Mouse (Mus musculus): ENCODE results near the gene Rps6kb2.

Gene Rps6kb2

DNA sequence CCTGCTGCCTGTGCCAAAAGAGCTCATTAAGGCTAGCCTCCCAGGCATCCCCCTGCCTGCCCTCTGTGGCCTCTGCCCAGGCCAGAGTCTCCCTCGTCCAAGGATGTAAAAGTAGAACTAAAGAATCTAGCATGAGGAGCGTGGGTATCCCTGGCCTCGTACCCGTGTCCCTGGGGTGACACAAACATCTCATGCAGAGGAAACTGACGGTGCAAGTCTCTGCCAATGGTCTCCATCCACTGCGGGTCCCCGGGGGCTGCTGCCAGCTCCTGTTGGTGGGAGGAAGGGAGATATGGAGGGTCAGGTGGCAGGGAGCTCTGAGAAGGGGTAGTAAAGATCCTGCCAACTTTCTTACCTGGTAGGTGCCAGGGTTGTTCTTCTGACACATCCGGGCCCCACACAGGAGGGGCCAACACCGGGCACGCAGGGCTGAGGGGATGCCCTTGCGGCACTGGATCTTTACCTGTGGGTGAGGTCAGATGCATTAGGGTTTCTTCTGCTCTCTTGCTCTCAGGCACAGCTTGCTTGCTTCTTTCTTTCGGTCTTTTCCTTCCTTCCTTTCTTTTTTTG lies 26.0 kb upstream of the Rps6kb2 start:
- peak; percentile 63 for DNase-seq (ENCODE audit: low read depth)

DNA sequence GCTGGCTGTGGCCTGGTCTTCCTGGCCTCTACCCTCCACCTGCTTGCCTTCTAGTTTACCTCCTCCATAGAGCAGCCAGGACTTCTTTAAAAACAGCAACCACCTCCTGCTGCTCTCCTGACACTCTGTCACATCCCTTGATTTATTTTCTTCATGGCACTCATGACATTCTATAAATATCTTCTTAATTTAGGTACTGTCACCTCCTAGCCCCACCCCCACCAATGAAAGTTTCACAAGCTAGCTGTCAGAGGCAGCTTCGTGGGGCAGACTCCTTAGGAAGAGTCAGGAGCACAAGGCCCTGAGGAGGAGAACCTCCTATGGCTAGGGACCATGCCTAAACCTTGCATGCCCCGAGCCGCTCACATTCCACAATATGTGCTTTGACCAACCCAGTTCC lies 24.1 kb upstream of the Rps6kb2 start:
- DNase-seq (ENCODE audit: low read depth), result no peak

DNA sequence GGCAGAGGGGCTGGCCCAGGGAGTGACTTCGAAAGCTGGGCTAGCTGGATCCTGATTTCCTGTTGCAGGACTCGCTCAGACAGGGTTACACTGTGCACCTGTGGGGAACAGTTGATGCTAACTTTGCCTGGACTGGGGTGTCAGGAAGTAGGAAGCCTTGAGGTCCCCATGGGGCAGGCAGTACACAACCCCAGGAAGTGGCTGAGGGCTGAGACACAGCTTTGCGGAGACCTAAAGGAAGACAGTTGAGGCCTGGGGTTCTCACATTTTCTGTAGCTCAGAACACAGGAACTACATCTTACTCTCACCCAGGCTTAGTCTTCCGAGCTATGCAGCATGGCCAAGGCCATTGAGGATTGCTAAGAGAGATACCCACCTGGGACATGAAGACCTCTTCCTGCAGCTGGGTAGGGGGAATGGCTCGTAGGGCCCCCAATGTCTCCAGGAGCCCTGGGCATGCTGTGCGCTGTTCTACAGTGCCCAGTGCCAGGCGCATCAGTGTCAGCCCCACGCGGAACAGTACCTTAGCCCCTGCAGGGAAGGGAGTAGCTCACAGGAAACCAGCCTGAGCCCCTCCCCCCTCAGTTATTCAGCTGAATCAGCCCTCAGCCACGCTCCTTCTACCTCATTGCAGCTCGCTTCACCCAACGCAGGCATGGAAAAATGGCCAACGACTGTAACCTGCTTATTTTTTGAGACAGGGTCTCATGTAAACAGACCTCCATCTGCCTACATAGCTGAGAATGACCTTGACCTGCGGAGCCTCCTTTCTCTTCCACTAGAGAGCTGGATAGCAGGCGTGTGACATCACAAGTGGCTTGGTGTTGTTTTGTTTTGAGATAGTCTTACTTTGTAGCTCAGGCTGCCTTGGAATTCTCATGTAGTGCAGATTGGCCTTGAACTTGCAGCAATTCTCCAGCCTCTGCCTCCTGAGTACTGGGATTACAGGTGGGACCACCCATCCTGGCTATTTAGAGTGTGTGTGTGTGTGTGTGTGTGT lies 22.1 kb upstream of the Rps6kb2 start:
- DNase-seq (ENCODE audit: low read depth), result peak; percentile 88

DNA sequence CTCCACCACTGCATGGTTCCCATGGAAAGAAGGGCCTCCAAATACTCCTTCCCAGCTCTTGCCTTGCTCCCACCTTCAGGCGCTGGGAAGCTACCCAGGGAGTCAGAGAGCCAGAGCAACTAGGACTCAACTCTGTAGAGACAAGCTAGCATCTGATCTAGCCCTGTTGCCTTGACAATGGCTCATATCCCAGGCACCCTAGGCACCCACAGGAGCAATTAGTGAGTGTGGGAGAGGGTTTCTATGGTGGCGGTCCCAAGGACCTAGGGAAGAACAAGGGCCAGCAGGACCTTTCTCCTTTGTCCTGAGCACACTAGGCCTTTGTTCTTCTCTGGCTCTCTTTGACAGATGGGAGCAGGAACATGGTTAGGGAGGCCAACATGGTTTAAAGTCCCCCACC lies 20.5 kb upstream of the Rps6kb2 start:
- no peak for DNase-seq (ENCODE audit: low read depth)

DNA sequence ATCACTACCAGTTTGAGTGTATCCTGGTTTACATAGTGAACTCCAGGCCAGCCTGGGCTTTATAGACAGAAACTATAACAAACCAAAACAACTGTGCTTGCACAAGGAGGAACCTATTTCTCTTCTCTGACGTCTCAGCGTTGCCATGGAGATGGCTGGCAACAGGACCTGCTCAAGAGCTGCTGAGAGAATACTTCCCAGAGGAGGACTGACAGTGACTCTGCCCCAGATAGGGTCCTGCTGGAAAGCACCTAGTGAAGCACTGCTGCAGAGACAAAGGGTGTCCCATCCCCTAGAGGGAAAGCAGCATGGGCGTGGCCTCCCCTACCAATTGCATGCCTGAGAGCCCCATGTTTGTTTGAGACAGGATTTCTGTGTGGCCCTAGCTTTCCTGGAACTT lies 18.7 kb upstream of the Rps6kb2 start:
- peak; percentile 77 for DNase-seq (ENCODE audit: low read depth)

DNA sequence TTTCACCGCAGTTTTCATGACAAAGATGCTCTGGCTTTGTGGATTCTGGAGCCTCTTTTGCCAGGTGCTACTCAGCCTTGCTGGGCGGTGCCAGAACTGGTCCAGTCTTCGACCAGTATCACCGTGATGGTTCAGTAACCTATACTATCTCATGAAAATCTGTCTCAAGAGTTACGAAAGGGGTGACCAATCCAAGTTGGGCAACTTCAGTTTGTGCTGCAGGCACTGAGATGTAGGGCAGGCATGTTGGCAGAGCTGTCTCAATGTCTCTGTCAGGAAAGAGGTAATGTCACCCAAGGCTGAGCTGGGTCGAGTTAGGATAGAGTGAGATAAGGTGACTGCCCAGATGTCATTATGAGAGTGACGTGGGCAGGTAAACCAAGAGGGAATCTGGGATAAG lies 17.3 kb upstream of the Rps6kb2 start:
- no peak for DNase-seq (ENCODE audit: low read depth)

DNA sequence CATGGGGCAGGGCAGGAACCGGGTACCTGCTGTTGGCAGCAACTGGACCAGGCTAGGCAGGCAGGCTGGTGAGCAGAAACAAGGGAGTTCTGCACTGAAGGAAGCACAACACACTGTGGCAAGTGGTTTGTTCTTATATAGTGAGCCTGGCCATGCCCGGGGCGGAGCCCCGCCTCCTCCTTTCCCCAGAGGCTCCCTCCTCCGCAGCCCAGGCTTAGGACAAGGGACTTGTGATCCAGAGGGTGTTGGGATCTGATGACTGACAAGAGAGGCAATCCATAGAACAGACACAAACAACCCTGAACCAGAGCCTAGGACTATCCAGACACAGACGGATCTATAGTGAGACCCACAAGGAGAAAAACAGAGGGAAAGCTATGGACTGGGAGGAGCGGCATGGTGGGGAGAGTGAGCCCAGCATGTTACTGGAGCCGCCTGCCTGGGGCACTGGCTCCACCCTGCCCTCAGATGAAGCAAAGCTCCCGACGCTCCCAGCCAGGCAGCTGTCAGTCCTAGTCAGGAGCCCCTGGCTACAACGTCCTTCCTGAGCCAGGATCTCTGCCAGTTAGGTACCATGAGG lies 12.3 kb upstream of the Rps6kb2 start, which contains the start of gene Carns1:
Gene Carns1 (minus strand): TSS at position 112 of the 580 bp plus-strand sequence.
- DNase-seq (ENCODE audit: low read depth), result no peak

DNA sequence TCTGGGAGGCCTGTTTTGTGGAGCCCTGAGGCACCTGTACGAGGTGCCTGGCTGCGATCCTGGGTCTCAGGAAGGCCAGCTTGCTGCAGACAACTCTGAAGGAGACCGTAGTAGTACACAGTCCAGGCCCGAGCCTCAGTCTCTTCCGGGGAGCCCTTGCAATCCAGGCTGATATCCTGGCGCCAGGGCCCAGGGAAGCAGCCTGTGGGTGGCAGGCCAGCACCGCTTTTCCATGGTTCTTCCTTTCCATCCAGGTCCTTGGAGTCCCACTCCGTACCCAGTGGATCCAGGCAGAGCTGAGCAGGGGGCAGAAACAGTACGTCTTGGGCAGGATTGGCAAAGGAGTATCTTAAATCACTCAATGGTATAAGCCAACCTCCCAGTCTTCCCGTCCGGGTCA lies 9.8 kb upstream of the Rps6kb2 start:
- no peak for DNase-seq (ENCODE audit: low read depth)

DNA sequence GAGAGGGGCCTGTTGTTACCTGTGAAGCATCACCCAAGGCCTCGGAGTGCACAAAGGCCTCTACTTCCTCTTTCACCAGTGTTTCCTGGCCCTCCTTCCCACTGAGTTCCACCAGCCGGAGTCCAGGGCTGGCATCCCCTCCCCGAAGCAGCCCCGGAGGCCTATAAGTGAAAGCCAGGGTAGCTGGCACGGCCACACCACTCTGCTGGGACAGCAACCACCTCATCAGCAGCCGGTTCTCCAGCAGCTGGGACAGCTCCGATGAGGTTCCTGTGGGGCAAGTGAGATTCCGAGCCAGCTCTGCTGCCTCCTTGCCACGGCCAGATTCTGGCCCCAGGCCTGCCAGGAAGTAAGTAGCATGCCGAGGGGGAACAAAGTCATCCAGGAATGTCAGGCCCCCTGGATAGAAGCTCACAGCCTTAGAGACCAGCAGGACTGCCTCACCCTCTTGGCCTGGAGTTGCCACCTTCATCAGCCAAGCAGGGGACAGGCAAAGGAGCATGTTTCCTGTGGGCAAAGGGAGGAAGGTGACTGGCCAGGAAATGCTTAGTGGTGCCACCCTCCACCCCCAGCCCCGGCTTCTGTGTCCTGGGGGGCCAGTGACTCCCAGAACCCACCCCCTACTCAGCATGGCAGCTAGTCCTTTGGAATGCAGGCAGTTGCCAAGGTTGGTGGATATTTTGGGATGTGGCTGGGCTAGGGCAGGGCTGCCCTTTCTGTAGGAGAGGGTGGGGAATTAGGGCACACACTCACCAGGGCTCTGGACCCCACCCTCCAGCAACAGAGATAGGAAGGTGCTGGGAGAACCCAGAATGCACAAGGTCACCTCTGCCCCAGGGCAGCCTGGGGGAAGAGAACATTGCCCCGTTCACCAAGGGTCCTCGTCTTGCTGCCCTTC lies 8.5 kb upstream of the Rps6kb2 start:
- DNase-seq (ENCODE audit: low read depth), result no peak

DNA sequence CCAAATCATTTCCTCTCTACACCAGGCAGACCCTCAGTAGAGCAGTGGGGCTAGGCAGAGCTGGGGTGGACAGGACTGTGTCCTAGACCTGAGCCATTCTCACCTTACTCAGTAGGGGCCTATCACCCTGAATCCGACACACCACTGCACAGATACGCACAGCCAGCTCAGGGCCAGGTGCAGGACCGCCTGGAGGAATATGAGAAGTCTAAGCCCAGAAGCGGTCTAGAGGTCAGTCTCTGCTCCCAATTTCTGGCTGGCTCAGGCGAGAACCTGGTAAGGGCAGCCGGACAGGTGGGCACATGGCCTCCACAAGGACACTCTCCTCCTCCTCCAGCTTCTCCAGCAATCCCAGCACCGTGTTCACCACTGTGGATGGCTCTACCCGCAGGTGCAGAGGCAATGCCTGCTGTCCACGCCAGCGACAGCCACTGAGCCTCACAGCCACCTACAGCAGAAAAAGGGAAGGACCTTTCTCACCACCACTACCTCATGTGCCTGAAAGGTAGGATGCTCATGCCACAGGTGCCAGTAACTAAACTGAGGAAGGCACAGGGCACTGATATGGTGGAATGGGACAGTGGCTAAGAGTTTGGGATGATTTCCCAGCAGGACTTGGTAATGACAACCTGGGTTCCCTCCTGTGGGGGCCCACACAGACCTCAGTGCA lies 7.7 kb upstream of the Rps6kb2 start:
- no peak for DNase-seq (ENCODE audit: low read depth)

DNA sequence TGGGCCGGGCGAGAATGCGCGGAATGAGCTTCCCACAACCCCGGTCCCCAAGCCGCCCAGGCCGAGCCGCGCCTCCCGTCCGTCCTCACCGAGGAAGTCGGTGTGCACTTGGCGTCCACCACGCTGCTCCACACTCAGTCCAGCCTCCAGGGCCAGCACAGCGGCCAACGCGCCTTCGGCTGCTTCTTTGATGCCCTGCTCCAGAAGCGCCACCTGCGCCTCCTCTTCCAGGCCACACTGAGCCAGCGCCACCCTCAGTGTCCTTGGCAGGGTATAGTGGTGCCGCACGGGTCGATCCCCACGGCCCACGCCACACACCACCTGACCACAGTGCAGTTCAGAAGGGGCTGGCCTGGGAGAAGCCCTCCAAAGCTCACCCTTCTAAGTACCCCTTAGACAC lies 6.7 kb upstream of the Rps6kb2 start:
- no peak for DNase-seq (ENCODE audit: low read depth)

DNA sequence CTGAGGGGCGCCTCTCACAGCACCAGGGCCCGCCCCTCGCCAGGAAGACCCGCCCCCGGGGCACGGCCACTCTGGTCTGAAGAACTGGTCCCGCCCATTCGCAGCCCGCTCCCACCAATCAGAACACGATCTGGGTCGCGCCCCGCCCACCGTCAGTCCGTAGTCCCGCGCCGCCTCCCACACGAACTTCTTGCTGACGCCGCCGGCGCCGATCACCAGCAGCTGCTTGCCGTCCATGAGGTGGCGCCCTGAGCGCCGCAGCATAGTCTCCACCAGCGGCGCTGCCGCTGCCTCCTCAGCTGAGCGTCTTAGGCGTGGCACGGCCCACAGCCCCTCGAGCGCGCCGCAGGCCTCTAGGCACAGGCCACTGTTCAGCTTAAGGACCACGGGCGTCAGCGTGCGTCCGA lies 6.2 kb upstream of the Rps6kb2 start:
- DNase-seq (ENCODE audit: low read depth), result peak; percentile 99

DNA sequence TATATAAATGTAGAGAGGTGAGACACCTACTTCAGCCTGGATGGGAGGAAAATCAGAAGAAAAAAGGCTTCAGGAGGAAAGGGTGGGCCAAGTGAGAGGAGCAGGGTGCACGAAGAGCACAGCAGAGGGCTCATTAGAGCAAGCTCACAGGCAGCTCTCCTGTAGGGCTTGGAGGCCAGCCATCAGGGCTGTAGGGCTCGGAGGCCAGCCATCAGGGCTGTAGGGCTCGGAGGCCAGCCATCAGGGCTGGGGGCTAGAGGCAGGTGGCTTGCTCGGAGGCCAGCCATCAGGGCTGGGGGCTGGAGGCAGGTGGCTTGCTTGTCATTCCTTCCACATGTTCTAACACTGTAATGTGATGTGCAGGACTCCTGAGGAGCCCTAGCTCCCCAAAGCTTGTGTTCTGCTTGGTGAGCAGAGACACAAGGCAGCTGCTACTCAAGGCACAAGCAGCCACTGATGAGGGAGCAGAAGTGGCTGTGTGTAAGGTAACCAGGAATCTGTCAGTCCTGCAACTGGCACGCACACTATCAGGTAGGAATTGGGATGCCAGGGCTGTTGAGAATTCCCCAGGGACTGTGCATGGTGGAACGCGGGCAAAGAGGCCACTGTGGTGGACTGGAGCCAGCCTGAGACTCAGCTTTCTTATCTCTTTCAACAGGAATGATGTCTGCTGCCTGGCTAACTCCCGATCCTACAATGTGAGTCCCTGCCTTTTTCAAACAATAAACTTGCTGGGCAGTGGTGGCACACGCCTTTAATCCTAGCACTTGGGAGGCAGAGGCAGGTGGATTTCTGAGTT lies 3.7 kb upstream of the Rps6kb2 start:
- no peak for DNase-seq (ENCODE audit: low read depth)

DNA sequence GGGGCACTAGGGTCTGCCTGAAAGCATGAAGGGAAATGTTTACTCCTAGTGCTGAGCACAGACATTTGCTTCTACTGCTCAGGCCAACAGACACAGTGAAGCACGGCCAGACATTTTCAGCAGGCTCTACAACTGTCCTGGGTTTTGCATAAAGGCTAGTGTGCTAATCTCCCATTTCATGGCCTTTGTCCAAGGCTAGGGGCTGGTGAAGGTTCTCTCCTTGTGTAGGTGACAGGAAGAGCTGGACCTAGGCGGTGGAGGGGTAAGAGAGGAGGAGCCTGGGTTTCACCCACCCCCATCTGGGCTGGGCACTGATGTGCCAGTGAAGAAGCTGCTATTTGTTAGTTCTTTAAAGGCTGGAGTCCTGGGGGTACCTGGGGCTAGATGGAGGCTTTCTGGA lies 1.6 kb upstream of the Rps6kb2 start:
- DNase-seq (ENCODE audit: low read depth), result no peak

DNA sequence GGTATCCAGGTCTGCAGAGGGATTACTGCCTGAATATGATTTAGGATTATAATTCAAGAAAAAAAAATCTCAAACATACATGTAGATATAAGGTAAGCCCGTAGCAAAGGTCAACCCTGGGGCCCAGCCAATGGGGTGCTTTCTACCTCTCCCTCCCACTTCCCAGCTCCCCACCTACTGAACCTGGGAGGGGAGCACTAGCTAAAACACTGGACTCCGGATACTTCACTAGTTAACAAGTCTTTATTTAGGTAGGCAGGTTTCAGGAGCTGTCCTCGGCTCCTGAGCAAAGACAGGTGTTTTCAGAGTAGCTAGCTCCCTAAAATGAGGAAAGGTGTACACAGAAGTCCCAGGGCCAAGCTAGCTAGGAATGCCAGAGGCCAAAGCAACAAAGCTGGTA lies 946 bp upstream of the Rps6kb2 start:
- no peak for DNase-seq (ENCODE audit: low read depth)

DNA sequence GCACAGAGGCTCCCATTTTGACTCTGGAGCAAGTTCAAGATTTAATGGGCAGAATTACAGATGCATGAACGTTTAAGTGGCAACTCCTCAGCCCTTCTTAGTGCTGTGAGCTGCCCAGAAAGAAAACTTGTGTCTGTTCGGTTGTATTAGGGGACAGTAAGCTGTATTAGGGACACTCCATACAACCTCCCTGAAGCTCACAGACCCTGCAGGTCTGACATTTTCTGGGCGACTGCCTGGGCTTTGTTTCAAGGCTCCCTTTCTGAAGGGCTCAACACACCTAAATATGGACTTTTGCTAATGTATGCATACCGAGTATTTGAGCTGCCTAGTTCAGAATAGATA lies 361 bp upstream of the Rps6kb2 start:
- no peak for DNase-seq (ENCODE audit: low read depth)

DNA sequence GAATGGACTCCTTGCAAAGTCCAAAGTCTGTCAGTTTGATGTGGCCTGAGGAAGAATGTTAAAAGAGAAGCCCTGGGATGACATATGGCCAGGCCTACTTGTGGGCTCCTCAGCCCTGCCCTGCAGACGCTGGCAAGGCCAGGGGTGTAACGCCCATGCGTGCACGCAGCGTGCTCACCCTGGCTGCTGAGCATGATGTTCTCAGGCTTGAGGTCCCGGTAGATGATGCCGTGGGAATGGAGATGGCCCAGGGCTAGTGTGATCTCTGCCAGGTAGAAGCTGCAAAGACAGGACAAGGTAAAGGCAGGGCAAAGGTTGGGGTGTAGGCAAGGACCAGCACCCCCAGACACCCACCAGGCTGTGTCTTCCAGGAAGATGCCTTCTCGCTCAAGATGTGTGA lies 4.1 kb downstream of the Rps6kb2 start:
- no peak for DNase-seq (ENCODE audit: low read depth)

DNA sequence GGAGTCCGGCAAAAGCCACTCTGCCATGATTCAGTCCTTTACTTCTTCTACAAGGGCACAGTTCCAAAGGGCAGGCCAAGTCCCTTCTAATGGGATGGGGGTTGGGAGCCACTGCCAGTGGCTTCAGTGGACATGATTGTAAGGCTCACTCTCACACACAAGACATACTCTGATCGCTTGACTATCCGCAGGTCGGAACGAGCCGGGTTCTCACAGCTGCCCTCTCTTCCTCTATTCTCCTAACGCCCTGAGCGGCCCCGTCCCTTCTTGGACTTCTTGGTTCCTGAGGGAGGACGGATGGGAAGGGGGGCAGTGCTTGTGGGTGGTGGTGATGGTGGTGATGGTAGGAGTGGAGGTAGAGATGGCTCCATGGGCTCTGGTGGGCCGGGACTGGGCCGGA lies 6.4 kb downstream of the Rps6kb2 start:
- no peak for DNase-seq (ENCODE audit: low read depth)

DNA sequence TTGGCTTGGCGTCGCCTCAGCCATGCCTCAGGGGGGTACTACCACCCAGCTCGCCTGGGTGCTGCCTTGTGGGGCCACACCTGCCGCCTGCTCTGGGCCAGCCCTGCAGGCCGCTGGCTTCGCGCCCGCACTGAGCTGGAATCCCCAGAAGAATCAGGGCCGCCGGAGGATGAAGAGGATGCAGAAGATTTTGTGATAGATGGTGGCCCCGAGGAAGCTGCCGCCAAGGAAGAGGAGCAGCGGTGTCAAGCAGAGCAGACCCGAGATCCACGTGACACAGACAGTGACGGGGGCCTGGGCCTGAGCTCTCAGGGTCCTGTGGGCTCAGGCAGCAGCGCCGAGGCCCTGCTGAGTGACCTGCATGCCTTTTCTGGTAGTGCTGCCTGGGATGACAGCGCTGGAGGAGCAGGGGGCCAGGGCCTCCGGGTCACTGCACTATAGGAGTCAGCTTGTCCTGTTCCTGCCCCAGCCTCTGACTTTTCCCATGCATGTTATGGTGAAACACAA lies 7.0 kb downstream of the Rps6kb2 start:
- no peak for DNase-seq (ENCODE audit: low read depth)

DNA sequence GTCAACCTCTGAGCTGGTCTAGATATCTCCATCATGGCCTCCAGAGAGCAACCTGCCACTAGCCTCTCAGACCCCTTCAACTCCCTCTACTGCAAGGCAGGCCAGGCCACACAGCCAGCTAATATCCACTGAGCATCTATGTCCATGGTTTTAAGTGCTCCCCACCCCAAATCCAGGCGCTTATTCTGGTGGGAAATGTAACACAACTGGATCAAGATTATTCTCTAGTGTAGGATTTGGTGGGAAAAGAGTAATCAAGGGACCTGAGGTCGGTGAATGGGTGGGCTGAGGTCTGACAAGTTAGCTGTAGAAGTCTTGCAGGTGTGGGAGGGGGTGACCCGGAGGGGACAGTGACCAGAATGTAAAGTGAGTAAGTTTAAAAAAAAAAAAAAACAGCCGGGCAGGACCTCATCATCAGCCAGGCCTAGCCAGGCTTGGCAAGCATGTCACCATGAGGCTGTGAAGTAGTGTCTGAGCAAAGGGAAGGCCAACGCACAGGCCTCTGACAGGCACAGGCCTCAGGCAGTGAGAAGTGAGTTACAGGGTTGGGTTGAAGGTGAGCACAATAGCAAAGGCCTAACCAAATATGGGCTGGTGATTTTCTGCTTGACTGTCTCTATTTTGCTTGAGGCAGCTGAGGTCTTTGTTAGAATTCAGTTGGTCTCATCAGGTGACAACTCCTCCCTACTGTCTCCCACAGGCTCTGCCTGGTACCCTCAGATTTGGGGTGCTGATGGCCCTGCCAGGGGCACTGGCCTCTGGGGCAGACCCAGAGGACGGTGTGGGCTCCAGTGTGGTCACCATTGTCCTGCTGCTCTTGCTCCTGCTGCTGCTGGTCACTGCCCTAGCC lies 7.7 kb downstream of the Rps6kb2 start:
- DNase-seq (ENCODE audit: low read depth), result peak; percentile 46

All from naive thymus-derived CD4-positive, alpha-beta T cell, adult 2 months (primary cell).